Mouse (Mus musculus) bone marrow, adult 2 months (tissue): ENCODE results near the gene Ggct.

Experiments used
- CTCF ChIP-seq: fragments of 200-500 bp; IDR thresholded peaks from 2 replicates; pipeline ENCODE4 v1.5.1; 2011; ENCODE audit warnings: low read length, control low read depth; ENCODE audit not compliant: control insufficient read depth, insufficient read depth
- POLR2A ChIP-seq: fragments of 200-500 bp; IDR thresholded peaks from 2 replicates; pipeline ENCODE4 v1.6.1; 2011; ENCODE audit warnings: low read depth, mild to moderate bottlenecking, control low read depth, low read length, borderline replicate concordance; ENCODE audit not compliant: control insufficient read depth

- no peak for TF ChIP-seq CTCF
- TF ChIP-seq POLR2A, result no peak
Measured at GRCm38 (mm10) chr6:54936496-54936895, 56.3 kb downstream of the Ggct start.
